Mouse (Mus musculus): ENCODE results near the gene Mamdc2. TPM values are rescaled to one million over a fixed set of nuclear protein-coding genes. Genes with fewer than 3 reads are reported as not detected.

Mamdc2 gene
- polyA plus RNA-seq, 1 experiment = 1.4 TPM

GRCm38 (mm10) chr19:23410800-23411199 lies 37.4 kb downstream of the Mamdc2 start:
- DNase-seq (ENCODE audit: low read depth) = no peak
- no peak for TF ChIP-seq POLR2A (IDR thresholded peaks at IDR 0.05; ENCODE audit: borderline replicate concordance, extremely low read depth, insufficient read depth, insufficient read length, poor library complexity, severe bottlenecking)
- no peak for TF ChIP-seq CTCF (IDR thresholded peaks at IDR 0.05; ENCODE audit: borderline replicate concordance, extremely low read depth, insufficient read depth, insufficient read length)

GRCm38 (mm10) chr19:23410328-23410727 lies 37.9 kb downstream of the Mamdc2 start:
- no peak for DNase-seq (ENCODE audit: low read depth)
- no peak for TF ChIP-seq POLR2A (IDR thresholded peaks at IDR 0.05; ENCODE audit: borderline replicate concordance, extremely low read depth, insufficient read depth, insufficient read length, poor library complexity, severe bottlenecking)
- no peak for TF ChIP-seq CTCF (IDR thresholded peaks at IDR 0.05; ENCODE audit: borderline replicate concordance, extremely low read depth, insufficient read depth, insufficient read length)

- peak; percentile 80 for DNase-seq (ENCODE audit: low read depth)
- no peak for TF ChIP-seq CTCF (IDR thresholded peaks at IDR 0.05; ENCODE audit: borderline replicate concordance, extremely low read depth, insufficient read depth, insufficient read length)
- no peak for TF ChIP-seq POLR2A (IDR thresholded peaks at IDR 0.05; ENCODE audit: borderline replicate concordance, extremely low read depth, insufficient read depth, insufficient read length, poor library complexity, severe bottlenecking)
These were observed 46.6 kb downstream of the Mamdc2 start for GRCm38 (mm10) chr19:23401469-23402135.

- no peak for TF ChIP-seq CTCF (IDR thresholded peaks at IDR 0.05; ENCODE audit: borderline replicate concordance, extremely low read depth, insufficient read depth, insufficient read length)
- no peak for TF ChIP-seq POLR2A (IDR thresholded peaks at IDR 0.05; ENCODE audit: borderline replicate concordance, extremely low read depth, insufficient read depth, insufficient read length, poor library complexity, severe bottlenecking)
- DNase-seq (ENCODE audit: low read depth) = peak; percentile 50
These were observed 47.8 kb downstream of the Mamdc2 start for GRCm38 (mm10) chr19:23400485-23400884.

GRCm38 (mm10) chr19:23395956-23396355 lies 52.3 kb downstream of the Mamdc2 start:
- TF ChIP-seq POLR2A (IDR thresholded peaks at IDR 0.05; ENCODE audit: borderline replicate concordance, extremely low read depth, insufficient read depth, insufficient read length, poor library complexity, severe bottlenecking) (no peak), CTCF (IDR thresholded peaks at IDR 0.05; ENCODE audit: borderline replicate concordance, extremely low read depth, insufficient read depth, insufficient read length) (no peak)
- no peak for DNase-seq (ENCODE audit: low read depth)

GRCm38 (mm10) chr19:23394597-23394996 lies 53.6 kb downstream of the Mamdc2 start:
- DNase-seq (ENCODE audit: low read depth) = peak; percentile 43
- no peak for TF ChIP-seq POLR2A (IDR thresholded peaks at IDR 0.05; ENCODE audit: borderline replicate concordance, extremely low read depth, insufficient read depth, insufficient read length, poor library complexity, severe bottlenecking)
- TF ChIP-seq CTCF (IDR thresholded peaks at IDR 0.05; ENCODE audit: borderline replicate concordance, extremely low read depth, insufficient read depth, insufficient read length) = no peak

- TF ChIP-seq CTCF (IDR thresholded peaks at IDR 0.05; ENCODE audit: borderline replicate concordance, extremely low read depth, insufficient read depth, insufficient read length) (no peak), POLR2A (IDR thresholded peaks at IDR 0.05; ENCODE audit: borderline replicate concordance, extremely low read depth, insufficient read depth, insufficient read length, poor library complexity, severe bottlenecking) (no peak)
- DNase-seq (ENCODE audit: low read depth) = peak; percentile 84
These were observed 59.4 kb downstream of the Mamdc2 start for GRCm38 (mm10) chr19:23388862-23389272.

- DNase-seq (ENCODE audit: low read depth) = no peak
- no peak for TF ChIP-seq POLR2A (IDR thresholded peaks at IDR 0.05; ENCODE audit: borderline replicate concordance, extremely low read depth, insufficient read depth, insufficient read length, poor library complexity, severe bottlenecking)
These were observed 60.0 kb downstream of the Mamdc2 start for GRCm38 (mm10) chr19:23388083-23388861.

GRCm38 (mm10) chr19:23382396-23382795 lies 65.8 kb downstream of the Mamdc2 start:
- no peak for DNase-seq (ENCODE audit: low read depth)
- TF ChIP-seq CTCF (IDR thresholded peaks at IDR 0.05; ENCODE audit: borderline replicate concordance, extremely low read depth, insufficient read depth, insufficient read length) (no peak), POLR2A (IDR thresholded peaks at IDR 0.05; ENCODE audit: borderline replicate concordance, extremely low read depth, insufficient read depth, insufficient read length, poor library complexity, severe bottlenecking) (no peak)

GRCm38 (mm10) chr19:23380968-23381367 lies 67.3 kb downstream of the Mamdc2 start:
- no peak for DNase-seq (ENCODE audit: low read depth)
- TF ChIP-seq POLR2A (IDR thresholded peaks at IDR 0.05; ENCODE audit: borderline replicate concordance, extremely low read depth, insufficient read depth, insufficient read length, poor library complexity, severe bottlenecking) (no peak), CTCF (IDR thresholded peaks at IDR 0.05; ENCODE audit: borderline replicate concordance, extremely low read depth, insufficient read depth, insufficient read length) (no peak)

- TF ChIP-seq POLR2A (IDR thresholded peaks at IDR 0.05; ENCODE audit: borderline replicate concordance, extremely low read depth, insufficient read depth, insufficient read length, poor library complexity, severe bottlenecking) (no peak), CTCF (IDR thresholded peaks at IDR 0.05; ENCODE audit: borderline replicate concordance, extremely low read depth, insufficient read depth, insufficient read length) (no peak)
- DNase-seq (ENCODE audit: low read depth) = no peak
These were observed 68.3 kb downstream of the Mamdc2 start for GRCm38 (mm10) chr19:23379752-23380504.

All from brain, embryonic 14.5 days (tissue).